ENCODE assay signal across 7 mouse cellular contexts in the genomic region with DNA sequence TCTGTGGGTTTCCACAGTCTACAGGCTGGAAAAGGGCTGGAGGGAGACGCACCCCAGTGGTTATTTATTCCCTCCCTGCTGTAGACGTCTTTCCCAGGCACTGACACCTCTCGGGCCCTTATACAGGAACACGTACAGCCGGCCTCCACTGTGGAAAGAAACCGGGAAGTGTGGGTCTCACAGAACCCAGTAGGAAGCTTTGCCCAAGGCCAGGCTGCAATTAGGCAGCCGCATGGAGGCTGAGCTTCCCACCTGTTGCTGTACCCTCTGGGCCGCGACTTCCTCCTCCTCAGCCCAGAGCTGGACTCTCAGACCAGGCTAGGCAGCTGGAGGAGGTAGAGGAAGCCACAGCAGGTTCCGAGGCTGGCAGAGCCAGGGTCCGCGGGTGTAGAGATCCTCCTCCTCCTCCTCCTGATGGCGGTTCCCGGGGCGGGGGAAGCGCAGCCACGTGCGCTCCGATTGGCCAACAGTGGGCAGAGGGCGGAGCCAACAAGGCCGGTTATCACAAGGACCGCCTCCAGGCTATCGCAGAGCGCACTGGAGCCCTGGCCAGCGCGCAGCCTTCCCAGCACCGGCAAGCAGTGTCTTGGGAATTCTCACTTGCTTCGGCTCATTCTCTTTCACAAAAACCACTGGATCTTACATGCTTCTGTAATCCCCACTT. TPM values are rescaled to one million over a fixed set of nuclear protein-coding genes. Genes with fewer than 3 reads are reported as not detected.
DNase-seq lines count a peak whose midpoint lies in the region; ATAC-seq and TF ChIP-seq lines count a peak whose summit lies in the region.

A gene (plus strand): TSS at position 530 of the 664 bp plus-strand sequence.

- peak within 1 kb of the TSS; percentile 67 for H3K9ac ChIP-seq in heart, embryonic 11.5 days (ENCODE audit: low read depth, low read length)
- peak within 1 kb of the TSS; percentile 47 for H3K9ac ChIP-seq in kidney, embryonic 15.5 days
- H3K9ac ChIP-seq in limb, embryonic 15.5 days = peak within 1 kb of the TSS; percentile 31; the same call in 1 of the 2 replicates
- H3K9ac ChIP-seq in midbrain, postnatal 0 days (replicated peaks; ENCODE audit: low read length, poor library complexity, severe bottlenecking) = peak within 1 kb of the TSS; percentile 64

- H3K27ac ChIP-seq in heart, embryonic 11.5 days (ENCODE audit: low read depth, low read length) = peak within 1 kb of the TSS; percentile 41; the same call in 1 of the 2 replicates
- H3K27ac ChIP-seq in kidney, embryonic 15.5 days = peak within 1 kb of the TSS; percentile 59
- H3K27ac ChIP-seq in limb, embryonic 15.5 days = peak within 1 kb of the TSS; percentile 67
- peak within 1 kb of the TSS; percentile 68 for H3K27ac ChIP-seq in midbrain, postnatal 0 days (ENCODE audit: low read depth, low read length)

- under 1% methylated on average over 28 of the region's 28 CpGs for WGBS in heart, embryonic 11.5 days (ENCODE audit: insufficient replicate concordance)
- under 1% methylated on average over 26 of the region's 28 CpGs for WGBS in kidney, embryonic 15.5 days
- 0% methylated on average over 28 of the region's 28 CpGs for WGBS in limb, embryonic 15.5 days
- under 1% methylated on average over 27 of the region's 28 CpGs for WGBS in midbrain, postnatal 0 days

- DNase-seq in brain, embryonic 14.5 days (ENCODE audit: low read depth) = peak; percentile 97
- DNase-seq in midbrain, postnatal 0 days (ENCODE audit: low spot score) = peak; percentile 95
- peak; percentile 57 to 79 for DNase-seq in spleen, postnatal 10 days (ENCODE audit: low spot score in 2 of 2)

- H3K4me3 ChIP-seq in heart, embryonic 11.5 days (ENCODE audit: low read depth, low read length) = peak within 1 kb of the TSS; percentile 54
- H3K4me3 ChIP-seq in kidney, embryonic 15.5 days (replicated peaks) = peak within 1 kb of the TSS; percentile 61
- peak within 1 kb of the TSS; percentile 67 for H3K4me3 ChIP-seq in limb, embryonic 15.5 days
- peak within 1 kb of the TSS; percentile 65 for H3K4me3 ChIP-seq in midbrain, postnatal 0 days (ENCODE audit: low read depth, low read length)

- no peak for TF ChIP-seq CTCF in brain, embryonic 14.5 days (IDR thresholded peaks at IDR 0.05; ENCODE audit: borderline replicate concordance, extremely low read depth, insufficient read depth, insufficient read length)
- TF ChIP-seq CTCF in midbrain, postnatal 0 days (IDR thresholded peaks at IDR 0.05) = peak; percentile 39

- no peaks in the 10 kb centered on the region for H3K36me3 ChIP-seq in heart, embryonic 11.5 days (ENCODE audit: control insufficient read depth, insufficient read depth, low read length)
- H3K36me3 ChIP-seq in kidney, embryonic 15.5 days = no peaks in the 10 kb centered on the region
- no peaks in the 10 kb centered on the region for H3K36me3 ChIP-seq in limb, embryonic 15.5 days
- no peaks in the 10 kb centered on the region for H3K36me3 ChIP-seq in midbrain, postnatal 0 days (ENCODE audit: insufficient read depth, low read length)

- ATAC-seq in erythroblast, adult 5-6 weeks (replicated peaks; ENCODE audit: low FRiP score, poor library complexity, severe bottlenecking) = peak; percentile 97
- ATAC-seq in heart, embryonic 11.5 days (replicated peaks; ENCODE audit: insufficient number of reproducible peaks, low FRiP score, low TSS enrichment) = peak; percentile 96
- peak; percentile 99 for ATAC-seq in kidney, embryonic 15.5 days (replicated peaks; ENCODE audit: low FRiP score)
- peak; percentile 94 for ATAC-seq in limb, embryonic 15.5 days (ENCODE audit: insufficient number of reproducible peaks, low FRiP score, low TSS enrichment, low read depth)
- peak; percentile 98 for ATAC-seq in midbrain, postnatal 0 days (ENCODE audit: low FRiP score)

- peak within 1 kb of the TSS; percentile 93 for H3K4me2 ChIP-seq in heart, embryonic 11.5 days
- H3K4me2 ChIP-seq in kidney, embryonic 15.5 days = peak within 1 kb of the TSS; percentile 96
- peak within 1 kb of the TSS; percentile 86 for H3K4me2 ChIP-seq in limb, embryonic 15.5 days
- H3K4me2 ChIP-seq in midbrain, postnatal 0 days (ENCODE audit: low read depth, low read length, poor library complexity, severe bottlenecking) = peak within 1 kb of the TSS; percentile 98

- no peaks in the 10 kb centered on the region for H3K27me3 ChIP-seq in heart, embryonic 11.5 days (ENCODE audit: control insufficient read depth, insufficient read depth, low read length)
- peaks cover 22% of the 10 kb centered on the region for H3K27me3 ChIP-seq in kidney, embryonic 15.5 days
- peaks cover 4% of the 10 kb centered on the region; the same call in 1 of the 2 replicates for H3K27me3 ChIP-seq in limb, embryonic 15.5 days
- no peaks in the 10 kb centered on the region for H3K27me3 ChIP-seq in midbrain, postnatal 0 days (ENCODE audit: insufficient read depth, low read length)

- H3K9me3 ChIP-seq in heart, embryonic 11.5 days (replicated peaks; ENCODE audit: control insufficient read depth, low read length) = no peaks in the 10 kb centered on the region
- H3K9me3 ChIP-seq in kidney, embryonic 15.5 days (replicated peaks) = no peaks in the 10 kb centered on the region
- no peaks in the 10 kb centered on the region for H3K9me3 ChIP-seq in limb, embryonic 15.5 days
- no peaks in the 10 kb centered on the region for H3K9me3 ChIP-seq in midbrain, postnatal 0 days (ENCODE audit: low read length)

- TF ChIP-seq POLR2A in brain, embryonic 14.5 days (IDR thresholded peaks at IDR 0.05; ENCODE audit: borderline replicate concordance, extremely low read depth, insufficient read depth, insufficient read length, poor library complexity, severe bottlenecking) = peak; percentile 54; the same call in 1 of the 2 replicates

- H3K4me1 ChIP-seq in heart, embryonic 11.5 days (ENCODE audit: control insufficient read depth, insufficient read depth, low read length) = 0 out of 2 replicates have a peak, but pooled peaks cover 4% of the 10 kb centered on the region
- peaks cover 23% of the 10 kb centered on the region for H3K4me1 ChIP-seq in kidney, embryonic 15.5 days
- no peaks in the 10 kb centered on the region; the same call in 1 of the 2 replicates for H3K4me1 ChIP-seq in limb, embryonic 15.5 days
- H3K4me1 ChIP-seq in midbrain, postnatal 0 days (ENCODE audit: insufficient read depth, low read length) = no peaks in the 10 kb centered on the region

RNA-seq across cellular contexts. Expression of the gene that starts here (rescaled TPM):
- polyA plus RNA-seq in brain, embryonic 14.5 days (2012; rRNA removed) = 2.3 and 3.3 TPM in 2 replicates
- total RNA-seq in erythroblast, adult 5-6 weeks (2015; ENCODE audit: low replicate concordance) = 0.96 and 1.0 TPM in 2 replicates
- 3.2 and 4.3 TPM in 2 replicates for total RNA-seq in erythroblast, adult 5-6 weeks (2017; ENCODE audit: low replicate concordance)
- 1.0 and 2.0 TPM in 2 replicates for polyA plus RNA-seq in heart, embryonic 11.5 days (2014; fragmentation: Nextera tagmentation; extraction: Ambion mirVana)
- 2.1 and 2.5 TPM in 2 replicates for polyA plus RNA-seq in kidney, embryonic 15.5 days (2015; fragmentation: Nextera tagmentation; extraction: Ambion mirVana)
- polyA plus RNA-seq in limb, embryonic 15.5 days (2015; fragmentation: Nextera tagmentation; extraction: Ambion mirVana) = 2.0 and 2.3 TPM in 2 replicates
- 4.4 and 8.4 TPM in 2 replicates for total RNA-seq in midbrain, postnatal 0 days (2014; rRNA removed)
- 0.33 and 0.63 TPM in 2 replicates for polyA plus RNA-seq in midbrain, postnatal 0 days (2015; fragmentation: Nextera tagmentation; extraction: Ambion mirVana)

Comparison
In these comparisons a context has a peak if more than half of its experiments do, and no peak if none do; other contexts are left out.
1. Peak in every context shown above with its lines: DNase-seq, ATAC-seq, H3K4me3 ChIP-seq and H3K27ac ChIP-seq.